Mouse (Mus musculus): ENCODE measurements around the gene Ppp1r21. TPM values are rescaled to one million over a fixed set of nuclear protein-coding genes. Genes with fewer than 3 reads are reported as not detected.

Ppp1r21 gene
- 12.4 and 16.1 TPM in 2 replicates for polyA plus RNA-seq (2016; fragmentation: Nextera tagmentation; extraction: Ambion mirVana)

- WGBS: 6% methylated on average over 49 of the region's 49 CpGs
- Histone ChIP-seq H3K9me3 (replicated peaks) (no peaks in the 10 kb centered on the region), H3K27ac (ENCODE audit: poor library complexity, severe bottlenecking) (peak within 1 kb of the TSS; percentile 65), H3K27me3 (replicated peaks) (peaks cover 7% of the 10 kb centered on the region; the same call in 1 of the 2 replicates), H3K9ac (peak within 1 kb of the TSS; percentile 78), H3K36me3 (no peaks in the 10 kb centered on the region), H3K4me1 (replicated peaks) (peaks cover 15% of the 10 kb centered on the region), H3K4me3 (peak within 1 kb of the TSS; percentile 65), H3K4me2 (peak within 1 kb of the TSS; percentile 92)
- peak; percentile 98 for ATAC-seq (ENCODE audit: insufficient number of reproducible peaks, low FRiP score)
These were observed at the start of gene Ppp1r21 for GRCm38 (mm10) chr17:88529519-88530235. Gene Ppp1r21, plus strand, starts transcription at chr17:88530118.

- H3K4me3 ChIP-seq: no peak overlapping the region
- H3K4me1 ChIP-seq (replicated peaks): peaks cover 12% of the 10 kb centered on the region; the same call in 1 of the 2 replicates
- H3K27me3 ChIP-seq (replicated peaks): no peaks in the 10 kb centered on the region
- H3K9ac ChIP-seq: no peak overlapping the region
- H3K9me3 ChIP-seq (replicated peaks): no peaks in the 10 kb centered on the region
- no peak overlapping the region for H3K27ac ChIP-seq (ENCODE audit: poor library complexity, severe bottlenecking)
- WGBS: 81% methylated on average over 10 of the region's 10 CpGs
- ATAC-seq (ENCODE audit: insufficient number of reproducible peaks, low FRiP score): no peak
- peaks cover 13% of the 10 kb centered on the region for H3K36me3 ChIP-seq
- H3K4me2 ChIP-seq: no peak overlapping the region
These were observed 49.5 kb upstream of the Ppp1r21 start for GRCm38 (mm10) chr17:88480369-88480768.

GRCm38 (mm10) chr17:88481062-88481461 is 48.9 kb upstream of the Ppp1r21 start:
- 77% methylated on average over 2 of the region's 2 CpGs for WGBS
- H3K9ac ChIP-seq: no peak overlapping the region
- H3K36me3 ChIP-seq: peaks cover 13% of the 10 kb centered on the region
- H3K4me3 ChIP-seq: no peak overlapping the region
- no peak for ATAC-seq (ENCODE audit: insufficient number of reproducible peaks, low FRiP score)
- no peak overlapping the region for H3K27ac ChIP-seq (ENCODE audit: poor library complexity, severe bottlenecking)
- H3K9me3 ChIP-seq (replicated peaks): no peaks in the 10 kb centered on the region
- no peak overlapping the region for H3K4me2 ChIP-seq
- H3K27me3 ChIP-seq (replicated peaks): no peaks in the 10 kb centered on the region
- peaks cover 12% of the 10 kb centered on the region; the same call in 1 of the 2 replicates for H3K4me1 ChIP-seq (replicated peaks)

- no peak overlapping the region for H3K4me3 ChIP-seq
- no peak for ATAC-seq (ENCODE audit: insufficient number of reproducible peaks, low FRiP score)
- no peaks in the 10 kb centered on the region for H3K27me3 ChIP-seq (replicated peaks)
- H3K9ac ChIP-seq: no peak overlapping the region
- H3K9me3 ChIP-seq (replicated peaks): no peaks in the 10 kb centered on the region
- H3K27ac ChIP-seq (ENCODE audit: poor library complexity, severe bottlenecking): no peak overlapping the region
- peaks cover 12% of the 10 kb centered on the region for H3K36me3 ChIP-seq
- 86% methylated on average over 3 of the region's 3 CpGs for WGBS
- peaks cover 12% of the 10 kb centered on the region; the same call in 1 of the 2 replicates for H3K4me1 ChIP-seq (replicated peaks)
- no peak overlapping the region for H3K4me2 ChIP-seq
These were observed 48.3 kb upstream of the Ppp1r21 start for GRCm38 (mm10) chr17:88481587-88481986.

GRCm38 (mm10) chr17:88484539-88484938 is 45.4 kb upstream of the Ppp1r21 start:
- Histone ChIP-seq H3K27me3 (replicated peaks) (no peaks in the 10 kb centered on the region), H3K4me3 (no peak overlapping the region), H3K9me3 (replicated peaks) (no peaks in the 10 kb centered on the region), H3K9ac (no peak overlapping the region), H3K4me1 (replicated peaks) (peaks cover 12% of the 10 kb centered on the region; the same call in 1 of the 2 replicates), H3K36me3 (peaks cover 13% of the 10 kb centered on the region), H3K4me2 (no peak overlapping the region), H3K27ac (ENCODE audit: poor library complexity, severe bottlenecking) (no peak overlapping the region)
- no peak for ATAC-seq (ENCODE audit: insufficient number of reproducible peaks, low FRiP score)
- WGBS: 92% methylated on average over 11 of the region's 11 CpGs

- Histone ChIP-seq H3K9ac (no peak overlapping the region), H3K9me3 (replicated peaks) (no peaks in the 10 kb centered on the region), H3K4me3 (no peak overlapping the region), H3K27me3 (replicated peaks) (no peaks in the 10 kb centered on the region), H3K4me1 (replicated peaks) (peaks cover 12% of the 10 kb centered on the region; the same call in 1 of the 2 replicates), H3K4me2 (no peak overlapping the region), H3K36me3 (peaks cover 13% of the 10 kb centered on the region), H3K27ac (ENCODE audit: poor library complexity, severe bottlenecking) (no peak overlapping the region)
- ATAC-seq (ENCODE audit: insufficient number of reproducible peaks, low FRiP score): no peak
- 89% methylated on average over 1 of the region's 1 CpGs for WGBS
These were observed 45.0 kb upstream of the Ppp1r21 start for GRCm38 (mm10) chr17:88484951-88485350.

- no peak for ATAC-seq (ENCODE audit: insufficient number of reproducible peaks, low FRiP score)
- Histone ChIP-seq H3K4me2 (no peak overlapping the region), H3K9me3 (replicated peaks) (no peaks in the 10 kb centered on the region), H3K27ac (ENCODE audit: poor library complexity, severe bottlenecking) (no peak overlapping the region), H3K36me3 (peaks cover 35% of the 10 kb centered on the region), H3K4me3 (no peak overlapping the region), H3K27me3 (replicated peaks) (no peaks in the 10 kb centered on the region), H3K4me1 (replicated peaks) (peaks cover 11% of the 10 kb centered on the region), H3K9ac (no peak overlapping the region)
- 92% methylated on average over 10 of the region's 10 CpGs for WGBS
These were observed 39.4 kb upstream of the Ppp1r21 start for GRCm38 (mm10) chr17:88490546-88490945.

GRCm38 (mm10) chr17:88491366-88492106 is 38.4 kb upstream of the Ppp1r21 start:
- Histone ChIP-seq H3K36me3 (peaks cover 31% of the 10 kb centered on the region), H3K4me3 (no peak overlapping the region), H3K27ac (ENCODE audit: poor library complexity, severe bottlenecking) (no peak overlapping the region), H3K27me3 (replicated peaks) (no peaks in the 10 kb centered on the region), H3K4me1 (replicated peaks) (peaks cover 11% of the 10 kb centered on the region), H3K4me2 (no peak overlapping the region), H3K9ac (no peak overlapping the region), H3K9me3 (replicated peaks) (no peaks in the 10 kb centered on the region)
- WGBS: 93% methylated on average over 13 of the region's 13 CpGs
- ATAC-seq (ENCODE audit: insufficient number of reproducible peaks, low FRiP score): no peak

- 93% methylated on average over 5 of the region's 5 CpGs for WGBS
- ATAC-seq (ENCODE audit: insufficient number of reproducible peaks, low FRiP score): no peak
These were observed 37.8 kb upstream of the Ppp1r21 start for GRCm38 (mm10) chr17:88492107-88492460.

GRCm38 (mm10) chr17:88493551-88493950 is 36.4 kb upstream of the Ppp1r21 start:
- ATAC-seq (ENCODE audit: insufficient number of reproducible peaks, low FRiP score): no peak
- H3K27me3 ChIP-seq (replicated peaks): no peaks in the 10 kb centered on the region
- 90% methylated on average over 9 of the region's 9 CpGs for WGBS
- H3K36me3 ChIP-seq: peaks cover 22% of the 10 kb centered on the region
- H3K4me1 ChIP-seq (replicated peaks): peaks cover 11% of the 10 kb centered on the region
- H3K9ac ChIP-seq: no peak overlapping the region
- H3K9me3 ChIP-seq (replicated peaks): no peaks in the 10 kb centered on the region
- no peak overlapping the region for H3K4me2 ChIP-seq
- no peak overlapping the region for H3K27ac ChIP-seq (ENCODE audit: poor library complexity, severe bottlenecking)
- no peak overlapping the region for H3K4me3 ChIP-seq

More at GRCm38 (mm10) chr17:88492107-88492460, 37.8 kb upstream of the Ppp1r21 start:
- H3K4me3 ChIP-seq: no peak overlapping the region
- H3K9me3 ChIP-seq (replicated peaks): no peaks in the 10 kb centered on the region
- no peak overlapping the region for H3K4me2 ChIP-seq
- peaks cover 11% of the 10 kb centered on the region for H3K4me1 ChIP-seq (replicated peaks)
- no peak overlapping the region for H3K27ac ChIP-seq (ENCODE audit: poor library complexity, severe bottlenecking)
- H3K27me3 ChIP-seq (replicated peaks): no peaks in the 10 kb centered on the region
- no peak overlapping the region for H3K9ac ChIP-seq
- peaks cover 27% of the 10 kb centered on the region for H3K36me3 ChIP-seq

GRCm38 (mm10) chr17:88494121-88494771 is 35.7 kb upstream of the Ppp1r21 start:
- Histone ChIP-seq H3K4me1 (replicated peaks) (peaks cover 11% of the 10 kb centered on the region), H3K4me2 (no peak overlapping the region), H3K9me3 (replicated peaks) (no peaks in the 10 kb centered on the region), H3K36me3 (peaks cover 22% of the 10 kb centered on the region), H3K4me3 (no peak overlapping the region), H3K27me3 (replicated peaks) (no peaks in the 10 kb centered on the region), H3K27ac (ENCODE audit: poor library complexity, severe bottlenecking) (no peak overlapping the region), H3K9ac (no peak overlapping the region)
- 51% methylated on average over 14 of the region's 14 CpGs for WGBS
- ATAC-seq (ENCODE audit: insufficient number of reproducible peaks, low FRiP score): no peak
